Mouse (Mus musculus): ENCODE measurements around the gene Dnajc2. TPM values are rescaled to one million over a fixed set of nuclear protein-coding genes. Genes with fewer than 3 reads are reported as not detected.

Dnajc2 gene
- polyA plus RNA-seq, 1 experiment from 2014 or later, result 43.1 TPM

DNA sequence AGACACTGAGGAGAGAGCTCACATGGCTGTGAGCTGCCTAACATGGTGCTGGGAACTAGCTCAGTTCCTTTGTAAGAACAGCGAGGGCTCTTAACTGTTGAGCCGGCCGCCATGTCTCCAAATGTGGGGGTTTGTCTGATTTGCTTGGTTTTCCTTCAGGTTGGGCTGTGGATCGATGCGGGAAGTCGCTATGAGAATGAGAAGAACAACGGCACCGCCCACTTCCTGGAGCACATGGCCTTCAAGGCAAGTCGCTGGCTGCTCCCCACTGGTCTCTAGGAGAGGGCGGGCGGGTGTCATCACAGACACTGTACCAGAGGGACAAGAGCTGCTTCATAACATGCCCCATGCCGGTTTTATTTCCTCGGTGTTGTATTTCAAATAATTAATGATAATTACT lies 45.2 kb downstream of the Dnajc2 start:
- peaks cover 53% of the 10 kb centered on the region for H3K36me3 ChIP-seq
- H3K27ac ChIP-seq, result no peak overlapping the region
- H3K4me2 ChIP-seq, result no peak overlapping the region
- no peak for ATAC-seq (replicated peaks; ENCODE audit: insufficient number of reproducible peaks, insufficient read depth, low FRiP score, low read depth)
- H3K9ac ChIP-seq, result no peak overlapping the region
- peaks cover 14% of the 10 kb centered on the region for H3K4me1 ChIP-seq (replicated peaks)
- no peak overlapping the region for H3K4me3 ChIP-seq
- no peaks in the 10 kb centered on the region for H3K27me3 ChIP-seq
- WGBS, result 85% methylated on average over 13 of the region's 13 CpGs
- H3K9me3 ChIP-seq (replicated peaks), result no peaks in the 10 kb centered on the region

DNA sequence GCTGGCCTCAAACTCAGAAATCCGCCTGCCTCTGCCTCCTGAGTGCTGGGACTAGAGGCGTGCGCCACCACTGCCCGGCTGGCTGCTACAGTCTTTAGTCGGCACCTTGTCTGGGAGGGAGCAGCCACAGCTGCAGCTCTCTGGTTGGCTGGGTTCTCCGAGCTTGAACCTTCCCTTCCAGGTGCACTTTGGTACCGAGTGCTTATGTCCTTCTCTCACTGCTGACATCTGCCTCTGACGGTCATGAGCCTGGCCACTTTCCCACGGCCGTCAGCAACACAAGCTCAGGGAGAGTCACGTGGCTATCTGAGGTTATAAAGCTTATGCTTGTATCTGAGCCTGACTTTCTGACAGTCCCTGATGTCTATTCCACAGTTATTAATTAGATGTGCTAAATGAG lies 45.9 kb downstream of the Dnajc2 start:
- H3K36me3 ChIP-seq, result peaks cover 47% of the 10 kb centered on the region
- ATAC-seq (replicated peaks; ENCODE audit: insufficient number of reproducible peaks, insufficient read depth, low FRiP score, low read depth), result no peak

DNA sequence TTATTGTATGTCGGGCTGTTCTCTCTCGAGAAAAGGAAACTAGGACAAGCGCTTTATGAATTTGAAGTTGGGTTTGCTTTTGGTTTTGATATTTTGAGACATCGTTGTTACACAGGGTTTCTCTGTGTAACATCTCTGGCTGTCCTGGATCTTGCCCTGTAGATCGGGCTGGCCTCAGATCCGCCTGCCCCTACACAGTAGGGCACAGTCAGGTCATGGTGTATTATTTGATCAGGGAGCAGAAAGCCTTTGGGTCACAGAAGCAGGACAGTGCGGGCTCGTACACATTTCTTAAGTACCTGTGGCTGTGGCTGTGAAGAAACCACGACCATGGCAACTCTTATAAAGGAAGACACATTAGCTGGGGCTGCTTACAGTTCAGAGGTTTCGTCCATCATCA lies 47.4 kb downstream of the Dnajc2 start:
- peak overlapping the region; percentile 88 for H3K9ac ChIP-seq
- H3K27ac ChIP-seq, result no peak overlapping the region
- ATAC-seq (replicated peaks; ENCODE audit: insufficient number of reproducible peaks, insufficient read depth, low FRiP score, low read depth), result no peak
- peak overlapping the region; percentile 88 for H3K4me3 ChIP-seq
- peaks cover 14% of the 10 kb centered on the region for H3K4me1 ChIP-seq (replicated peaks)
- H3K9me3 ChIP-seq (replicated peaks), result no peaks in the 10 kb centered on the region
- no peaks in the 10 kb centered on the region for H3K27me3 ChIP-seq
- peak overlapping the region; percentile 68 for H3K4me2 ChIP-seq
- peaks cover 32% of the 10 kb centered on the region for H3K36me3 ChIP-seq
- 21% methylated on average over 10 of the region's 10 CpGs for WGBS

More for the DNA sequence above, 45.9 kb downstream of the Dnajc2 start:
- 80% methylated on average over 11 of the region's 11 CpGs for WGBS
- no peaks in the 10 kb centered on the region for H3K9me3 ChIP-seq (replicated peaks)
- H3K4me3 ChIP-seq, result no peak overlapping the region
- H3K4me2 ChIP-seq, result no peak overlapping the region
- H3K27me3 ChIP-seq, result no peaks in the 10 kb centered on the region
- no peak overlapping the region for H3K9ac ChIP-seq
- H3K4me1 ChIP-seq (replicated peaks), result peaks cover 14% of the 10 kb centered on the region
- no peak overlapping the region for H3K27ac ChIP-seq

DNA sequence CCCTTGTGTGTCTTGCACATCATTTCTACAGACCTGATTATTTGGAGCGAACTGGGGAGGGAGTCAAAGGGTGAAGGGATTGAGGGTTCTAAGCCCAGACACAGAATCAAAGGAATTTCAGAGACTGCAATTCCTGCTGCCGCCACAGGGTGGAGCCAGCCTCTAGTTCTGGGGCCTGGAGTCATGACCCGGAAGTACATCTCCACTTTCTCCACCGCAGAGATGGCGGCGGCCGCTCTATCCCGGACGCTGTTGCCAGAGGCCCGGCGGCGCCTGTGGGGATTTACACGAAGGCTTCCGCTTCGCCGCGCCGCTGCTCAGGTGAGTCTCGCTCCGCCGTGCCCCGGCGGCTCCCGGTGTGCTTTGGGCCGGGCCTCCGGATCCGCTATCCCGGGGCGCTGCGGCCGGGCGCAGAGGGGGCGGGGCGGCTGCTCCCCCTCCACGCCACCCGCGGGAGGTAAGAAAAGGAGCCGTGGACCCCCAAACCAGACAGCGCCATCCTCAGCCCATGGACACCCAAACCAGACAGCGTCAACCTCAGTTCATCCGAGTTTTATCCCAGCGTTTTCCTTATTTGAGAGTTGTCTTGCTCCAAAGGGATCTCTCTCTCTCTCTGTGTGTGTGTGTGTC lies 48.0 kb downstream of the Dnajc2 start, which contains the start of gene Pmpcb:
Gene Pmpcb, plus strand, starts transcription at position 186 of the 630 bp plus-strand sequence.
- H3K9me3 ChIP-seq (replicated peaks), result no peaks in the 10 kb centered on the region
- under 1% methylated on average over 42 of the region's 42 CpGs for WGBS
- peak within 1 kb of the TSS; percentile 73 for H3K27ac ChIP-seq
- H3K9ac ChIP-seq, result peak within 1 kb of the TSS; percentile 88
- H3K4me1 ChIP-seq (replicated peaks), result peaks cover 14% of the 10 kb centered on the region
- H3K36me3 ChIP-seq, result peaks cover 28% of the 10 kb centered on the region
- H3K4me2 ChIP-seq, result peak within 1 kb of the TSS; percentile 68
- H3K27me3 ChIP-seq, result no peaks in the 10 kb centered on the region
- peak; percentile 78 for ATAC-seq (replicated peaks; ENCODE audit: insufficient number of reproducible peaks, insufficient read depth, low FRiP score, low read depth)
- H3K4me3 ChIP-seq, result peak within 1 kb of the TSS; percentile 88

DNA sequence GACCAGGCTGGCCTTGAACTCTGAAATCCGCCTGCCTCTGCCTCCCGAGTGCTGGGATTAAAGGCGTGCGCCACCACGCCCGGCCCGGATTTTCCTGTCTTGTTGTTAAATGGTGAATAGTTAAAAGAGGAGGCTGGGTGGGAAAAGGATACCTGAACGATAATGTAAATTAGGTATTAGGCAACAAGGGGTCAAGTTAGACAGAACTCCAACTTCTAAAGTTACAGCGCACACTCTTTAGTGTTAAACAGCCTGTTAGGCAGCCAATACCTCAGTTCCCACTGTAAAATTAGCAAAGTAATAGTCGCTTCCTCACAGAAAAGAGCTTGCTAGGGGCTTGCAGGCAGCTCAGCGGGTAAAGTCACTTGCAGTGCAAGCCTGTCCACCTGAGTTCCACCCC lies 49.0 kb downstream of the Dnajc2 start:
- H3K4me2 ChIP-seq, result no peak overlapping the region
- H3K27me3 ChIP-seq, result no peaks in the 10 kb centered on the region
- no peak overlapping the region for H3K9ac ChIP-seq
- peaks cover 14% of the 10 kb centered on the region for H3K4me1 ChIP-seq (replicated peaks)
- H3K27ac ChIP-seq, result no peak overlapping the region
- H3K9me3 ChIP-seq (replicated peaks), result no peaks in the 10 kb centered on the region
- peaks cover 18% of the 10 kb centered on the region for H3K36me3 ChIP-seq
- ATAC-seq (replicated peaks; ENCODE audit: insufficient number of reproducible peaks, insufficient read depth, low FRiP score, low read depth), result no peak
- no peak overlapping the region for H3K4me3 ChIP-seq
- 78% methylated on average over 11 of the region's 11 CpGs for WGBS

DNA sequence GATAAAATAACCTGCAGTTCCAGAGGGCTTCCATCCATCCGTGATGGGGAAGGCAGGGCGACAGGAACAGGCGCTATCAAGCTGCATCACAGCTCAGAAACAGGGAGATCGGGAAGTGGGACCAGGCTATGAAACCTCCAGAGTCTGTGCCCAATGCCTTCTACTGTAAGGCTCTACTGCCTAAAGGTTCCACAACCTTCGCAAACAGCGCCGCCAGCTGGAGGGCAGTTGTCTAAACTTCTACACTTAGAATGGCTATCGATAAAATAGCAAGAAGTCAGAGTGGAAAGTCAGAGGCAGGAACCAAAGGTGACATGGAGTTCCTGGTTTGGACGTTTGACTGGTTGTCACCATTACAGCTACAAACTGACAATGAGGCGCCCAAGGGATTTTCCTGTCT lies 49.5 kb downstream of the Dnajc2 start:
- Histone ChIP-seq H3K27ac (no peak overlapping the region), H3K4me3 (peak overlapping the region; percentile 36), H3K27me3 (no peaks in the 10 kb centered on the region), H3K9me3 (replicated peaks) (no peaks in the 10 kb centered on the region), H3K4me2 (peak overlapping the region; percentile 42), H3K4me1 (replicated peaks) (peaks cover 14% of the 10 kb centered on the region), H3K36me3 (peaks cover 16% of the 10 kb centered on the region), H3K9ac (peak overlapping the region; percentile 39; the same call in 1 of the 2 replicates)
- WGBS, result 19% methylated on average over 10 of the region's 10 CpGs
- ATAC-seq (replicated peaks; ENCODE audit: insufficient number of reproducible peaks, insufficient read depth, low FRiP score, low read depth), result no peak

DNA sequence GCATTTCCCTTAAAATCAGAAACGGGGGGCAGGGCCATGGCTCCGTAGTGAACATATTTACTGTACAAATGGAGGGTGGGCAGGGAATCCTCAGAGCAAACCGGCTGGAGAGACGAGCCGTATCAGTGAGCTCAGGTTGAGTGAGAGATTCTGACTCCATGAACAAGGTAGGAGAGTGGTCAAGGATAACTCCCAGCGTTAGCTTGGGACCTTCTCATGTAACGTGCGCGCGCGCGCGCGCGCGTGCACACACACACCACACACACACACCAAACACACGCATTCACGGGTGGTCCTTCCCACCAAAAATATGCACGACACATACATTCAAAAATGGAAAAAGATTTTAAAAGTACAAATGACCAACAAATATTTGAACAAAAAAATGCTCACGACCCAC lies 50.0 kb downstream of the Dnajc2 start:
- no peak overlapping the region for H3K27ac ChIP-seq
- H3K4me1 ChIP-seq (replicated peaks), result peaks cover 14% of the 10 kb centered on the region
- H3K9ac ChIP-seq, result 0 out of 2 replicates have a peak overlapping the region, but pooled peaks have one; percentile 39
- WGBS, result 82% methylated on average over 20 of the region's 20 CpGs
- peak overlapping the region; percentile 36 for H3K4me3 ChIP-seq
- H3K27me3 ChIP-seq, result no peaks in the 10 kb centered on the region
- H3K9me3 ChIP-seq (replicated peaks), result no peaks in the 10 kb centered on the region
- ATAC-seq (replicated peaks; ENCODE audit: insufficient number of reproducible peaks, insufficient read depth, low FRiP score, low read depth), result no peak
- H3K36me3 ChIP-seq, result peaks cover 11% of the 10 kb centered on the region
- H3K4me2 ChIP-seq, result peak overlapping the region; percentile 42

DNA sequence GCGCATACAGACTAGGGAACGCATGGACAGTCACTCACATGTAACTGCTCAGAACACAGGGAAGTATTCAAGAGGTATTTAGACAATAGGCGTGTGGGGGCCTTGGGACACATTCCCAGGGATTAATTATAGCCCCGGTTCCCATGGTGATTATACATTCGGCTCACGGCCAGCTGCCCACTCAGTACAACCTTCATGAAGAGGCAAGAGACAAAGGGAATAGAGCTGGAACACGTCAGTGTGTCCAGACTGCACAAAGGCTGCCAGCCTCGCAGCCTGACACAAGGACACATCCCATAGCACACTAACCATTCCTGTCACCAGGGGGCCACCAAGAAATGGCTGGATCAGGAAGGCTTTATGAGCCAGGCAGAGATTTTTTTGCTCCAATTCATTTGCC lies 52.1 kb downstream of the Dnajc2 start:
- peak overlapping the region; percentile 83 for H3K27ac ChIP-seq
- 19% methylated on average over 8 of the region's 8 CpGs for WGBS
- peaks cover 6% of the 10 kb centered on the region for H3K4me1 ChIP-seq (replicated peaks)
- H3K27me3 ChIP-seq, result no peaks in the 10 kb centered on the region
- H3K9ac ChIP-seq, result no peak overlapping the region
- no peaks in the 10 kb centered on the region for H3K36me3 ChIP-seq
- H3K4me3 ChIP-seq, result no peak overlapping the region
- peak overlapping the region; percentile 5; the same call in 1 of the 2 replicates for H3K4me2 ChIP-seq
- ATAC-seq (replicated peaks; ENCODE audit: insufficient number of reproducible peaks, insufficient read depth, low FRiP score, low read depth), result peak; percentile 86
- H3K9me3 ChIP-seq (replicated peaks), result no peaks in the 10 kb centered on the region

DNA sequence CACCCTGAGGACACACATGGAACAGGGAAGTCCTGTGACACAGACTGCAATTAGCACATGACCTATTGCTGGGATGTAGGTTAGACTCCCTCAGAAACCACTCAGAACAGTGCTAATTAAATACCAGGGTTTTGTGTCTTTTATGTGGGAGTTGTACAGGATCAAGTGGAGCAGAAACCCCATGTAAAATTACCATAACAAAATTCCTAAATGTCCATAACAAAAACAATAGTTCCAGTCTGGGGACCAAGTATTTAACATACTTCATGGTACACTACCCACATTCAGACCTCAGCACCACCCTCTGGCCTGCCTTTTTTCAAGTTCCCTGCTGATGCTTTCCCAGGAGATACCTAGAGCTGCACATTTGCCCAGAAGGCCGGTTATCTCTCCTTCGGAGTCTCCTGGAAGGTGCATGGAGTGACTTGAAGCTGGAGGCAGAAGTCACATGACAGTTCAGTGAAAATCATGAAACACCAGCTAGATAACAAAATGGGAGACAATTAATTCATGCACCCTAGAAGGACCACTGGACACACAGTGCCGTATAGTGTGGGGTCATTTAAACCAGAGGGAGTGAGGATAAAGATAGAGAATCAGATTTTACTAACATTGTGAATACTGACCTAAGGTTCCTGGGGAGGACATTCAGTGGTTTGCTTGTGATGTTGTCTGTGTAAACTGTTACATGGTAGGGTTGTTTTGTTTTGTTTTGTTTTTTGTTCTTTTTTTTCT lies 52.7 kb downstream of the Dnajc2 start:
- ATAC-seq (replicated peaks; ENCODE audit: insufficient number of reproducible peaks, insufficient read depth, low FRiP score, low read depth), result no peak
- no peaks in the 10 kb centered on the region for H3K9me3 ChIP-seq (replicated peaks)
- H3K4me2 ChIP-seq, result no peak overlapping the region; the same call in 1 of the 2 replicates
- no peaks in the 10 kb centered on the region for H3K27me3 ChIP-seq
- no peak overlapping the region for H3K9ac ChIP-seq
- H3K27ac ChIP-seq, result peak overlapping the region; percentile 83
- H3K36me3 ChIP-seq, result no peaks in the 10 kb centered on the region
- 57% methylated on average over 3 of the region's 3 CpGs for WGBS
- 0 out of 2 replicates have a peak, but pooled peaks cover 2% of the 10 kb centered on the region for H3K4me1 ChIP-seq (replicated peaks)
- no peak overlapping the region for H3K4me3 ChIP-seq

DNA sequence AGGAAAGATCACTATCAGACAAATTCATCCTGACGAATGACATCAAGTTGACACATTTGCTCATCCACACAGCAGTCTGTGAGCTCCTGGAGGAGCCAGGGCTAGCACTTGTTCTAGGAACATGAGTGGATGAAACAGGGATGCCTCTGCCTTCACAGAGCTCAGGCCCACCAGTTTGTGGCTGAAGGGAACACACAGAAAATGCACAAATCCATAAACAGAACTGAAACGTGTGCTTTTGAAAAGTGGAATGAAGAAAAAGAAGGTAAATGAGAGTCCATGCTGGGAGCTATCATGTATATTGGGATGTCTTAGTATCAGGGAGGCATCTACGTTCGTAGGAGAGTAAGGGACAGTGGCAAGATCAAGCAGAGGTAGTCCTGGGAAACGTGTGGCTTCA lies 55.9 kb downstream of the Dnajc2 start:
- H3K27ac ChIP-seq, result no peak overlapping the region
- H3K4me1 ChIP-seq (replicated peaks), result peaks cover 9% of the 10 kb centered on the region
- no peak overlapping the region for H3K4me3 ChIP-seq
- no peaks in the 10 kb centered on the region for H3K27me3 ChIP-seq
- ATAC-seq (replicated peaks; ENCODE audit: insufficient number of reproducible peaks, insufficient read depth, low FRiP score, low read depth), result no peak
- H3K36me3 ChIP-seq, result no peaks in the 10 kb centered on the region
- no peaks in the 10 kb centered on the region for H3K9me3 ChIP-seq (replicated peaks)
- no peak overlapping the region for H3K4me2 ChIP-seq
- WGBS, result 73% methylated on average over 5 of the region's 5 CpGs
- no peak overlapping the region for H3K9ac ChIP-seq

DNA sequence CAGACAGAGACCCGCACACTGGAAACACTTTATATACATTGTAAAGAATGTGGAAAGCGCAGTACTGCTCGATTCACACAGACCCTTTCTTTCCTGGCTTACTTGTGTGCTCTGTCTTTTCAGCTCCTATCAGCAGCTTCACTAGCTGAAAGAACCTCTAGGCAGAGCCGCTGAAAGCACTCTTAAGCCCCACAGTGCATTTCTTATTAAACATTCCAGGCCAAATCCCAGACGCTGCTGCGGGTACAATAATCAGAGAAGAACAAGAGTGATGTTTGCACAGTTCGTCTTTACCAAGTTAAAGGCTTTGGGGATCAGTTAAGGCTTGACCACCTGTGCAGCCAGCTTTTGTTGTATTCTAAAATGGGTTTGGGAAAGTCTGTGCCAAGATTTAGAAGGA lies 60.2 kb downstream of the Dnajc2 start:
- ATAC-seq (replicated peaks; ENCODE audit: insufficient number of reproducible peaks, insufficient read depth, low FRiP score, low read depth), result no peak
- Histone ChIP-seq H3K4me2 (no peak overlapping the region), H3K9ac (no peak overlapping the region), H3K27me3 (no peaks in the 10 kb centered on the region), H3K9me3 (replicated peaks) (no peaks in the 10 kb centered on the region), H3K36me3 (no peaks in the 10 kb centered on the region), H3K4me3 (no peak overlapping the region), H3K4me1 (replicated peaks) (peaks cover 9% of the 10 kb centered on the region), H3K27ac (peak overlapping the region; percentile 76)
- WGBS, result 26% methylated on average over 7 of the region's 7 CpGs

Data from heart, embryonic 15.5 days (tissue).